Mouse (Mus musculus) forelimb bud, embryonic 11.5 days (tissue): Measurements from ENCODE around the gene Mrpl1.

Experiments used
- DNase-seq: peaks from one replicate; pipeline ENCODE4 v3.0.0-alpha.2; 2012; ENCODE audit warnings: low read depth, low spot score

The Mrpl1 gene

DNA sequence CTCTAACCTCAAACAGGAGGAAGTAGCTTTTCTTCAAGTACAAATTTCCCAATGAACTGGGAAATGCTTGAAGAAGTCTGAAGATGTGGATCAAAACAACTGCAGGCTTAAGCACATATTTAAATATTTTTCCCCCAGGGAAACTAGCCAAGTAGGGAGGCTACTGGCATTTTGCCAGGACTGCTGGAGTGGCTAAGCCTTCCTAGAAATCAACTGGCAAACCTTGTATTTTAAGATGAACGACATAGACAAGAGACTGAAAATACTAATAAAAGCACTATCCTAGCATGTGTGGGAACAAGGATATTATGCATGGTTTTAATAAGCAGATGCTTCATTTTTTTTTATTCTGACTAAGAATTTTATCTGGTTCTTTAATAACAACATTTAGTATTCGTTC, 2.4 kb upstream of the Mrpl1 start:
- no peak for DNase-seq

DNA sequence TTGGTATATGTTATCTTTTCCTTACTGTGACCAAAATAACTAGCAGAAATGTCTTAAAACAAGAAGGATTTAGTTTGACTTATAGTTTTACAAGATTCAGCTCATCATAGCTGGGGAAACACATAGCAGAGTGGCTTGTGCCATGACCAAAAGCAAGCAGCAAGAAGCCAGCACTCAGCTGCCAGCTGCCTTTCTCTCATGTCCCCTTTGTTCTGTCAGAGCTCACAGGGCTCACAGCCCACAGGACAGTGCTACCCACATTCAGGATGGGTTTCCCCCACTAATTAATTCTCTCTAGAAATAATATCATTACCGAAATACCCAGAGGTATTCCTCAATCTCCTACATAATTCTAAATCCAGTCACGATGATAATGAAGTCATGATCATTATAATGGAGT, 1.8 kb upstream of the Mrpl1 start:
- DNase-seq, result no peak

DNA sequence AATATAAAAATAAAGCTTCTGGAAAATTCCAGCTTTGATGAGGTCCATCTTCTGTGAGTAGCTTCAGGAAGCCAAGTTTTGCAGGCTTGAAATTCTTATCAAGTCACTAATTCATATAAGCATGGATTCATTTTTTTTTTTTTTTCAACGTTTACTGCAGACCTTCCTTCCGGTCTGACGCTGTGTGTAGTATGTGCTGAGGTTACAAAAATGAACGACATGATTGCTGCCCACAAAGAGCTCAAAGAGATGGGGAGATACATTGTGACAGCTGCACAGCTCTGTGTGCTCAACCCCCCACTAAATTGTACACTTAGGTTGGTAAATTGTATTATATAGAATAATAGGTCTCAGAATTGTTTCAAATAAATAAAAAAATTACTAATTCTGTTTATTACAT, 750 bp upstream of the Mrpl1 start:
- no peak for DNase-seq

DNA sequence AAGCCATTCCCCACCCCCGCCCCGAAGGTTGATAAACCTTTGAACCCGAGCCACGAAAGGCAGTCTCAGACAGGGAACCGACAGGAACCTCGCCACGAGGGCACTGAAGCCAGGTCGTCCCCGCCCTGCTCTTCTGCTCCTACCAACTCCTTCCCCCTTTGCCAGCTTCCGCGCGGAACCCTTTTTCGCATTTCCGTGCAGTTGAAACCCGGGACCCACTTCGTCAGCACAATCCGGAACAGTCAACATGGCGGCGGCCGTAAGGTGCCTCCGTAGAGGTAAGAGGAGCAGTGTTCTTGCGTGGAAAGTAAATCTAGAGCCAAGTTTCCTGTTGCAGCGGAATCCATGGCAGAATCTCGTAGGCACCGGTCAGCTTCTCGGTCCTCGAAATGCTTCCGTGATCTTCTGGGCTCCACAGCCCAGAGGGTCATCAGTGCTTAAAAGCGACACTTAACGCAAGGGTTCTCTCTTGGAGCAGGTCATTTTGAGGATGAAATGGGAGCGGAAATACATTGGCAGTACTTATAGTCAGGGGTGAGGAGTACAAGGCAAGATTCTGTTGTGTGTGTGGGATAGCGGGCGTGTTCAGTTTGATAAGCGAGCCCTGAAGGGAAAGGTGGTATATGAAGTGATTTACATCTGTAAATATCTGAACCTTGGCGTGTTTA, 757 bp downstream of the Mrpl1 start:
- peak; percentile 95 for DNase-seq

- no peak for DNase-seq
Measured at GRCm38 (mm10) chr5:96218648-96219047, 9.4 kb downstream of the Mrpl1 start.

DNA sequence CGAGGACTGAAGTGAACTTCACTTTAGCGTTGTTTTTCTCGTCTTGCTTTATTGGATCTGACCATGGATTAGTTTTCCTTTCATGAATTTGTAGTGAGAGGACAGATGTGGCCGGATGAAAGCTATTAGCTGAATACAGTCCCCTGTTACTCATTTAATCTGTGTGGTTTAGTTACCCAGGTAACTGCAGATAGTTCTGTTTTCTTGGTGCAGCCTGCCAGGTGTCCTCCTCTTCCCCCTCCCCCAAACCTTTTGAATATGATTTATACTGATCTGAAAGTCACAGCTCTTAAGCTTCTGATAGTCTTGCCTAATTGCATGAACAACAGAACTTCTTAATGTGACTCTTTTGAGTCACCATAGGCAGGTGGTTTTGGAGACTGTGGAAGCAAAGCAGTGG, 10.2 kb downstream of the Mrpl1 start:
- no peak for DNase-seq

DNA sequence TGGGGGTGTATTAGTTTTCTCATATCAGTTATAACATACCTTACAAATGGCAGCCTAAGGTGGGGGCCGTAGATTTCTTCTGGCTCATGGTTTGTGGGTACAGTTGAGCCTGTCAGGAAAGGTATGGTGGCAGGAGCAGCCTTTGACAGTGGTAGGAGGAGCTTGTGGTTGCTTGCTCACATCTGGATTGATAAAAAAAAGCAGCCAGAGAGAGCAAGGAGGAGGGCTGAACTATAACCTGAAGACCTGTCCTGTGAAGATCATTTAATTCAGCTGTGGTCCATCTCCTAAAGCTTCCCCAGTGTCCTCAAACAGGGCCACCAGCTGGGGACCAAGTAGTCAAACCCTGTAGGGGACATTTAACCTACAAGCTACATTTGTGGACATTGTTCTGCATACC, 12.0 kb downstream of the Mrpl1 start:
- DNase-seq, result no peak

GRCm38 (mm10) chr5:96221812-96222585, 12.7 kb downstream of the Mrpl1 start:
- no peak for DNase-seq

- no peak for DNase-seq
Measured at GRCm38 (mm10) chr5:96222964-96223363, 13.7 kb downstream of the Mrpl1 start.

- no peak for DNase-seq
Measured at GRCm38 (mm10) chr5:96226490-96226889, 17.2 kb downstream of the Mrpl1 start.

- no peak for DNase-seq
Measured at GRCm38 (mm10) chr5:96228967-96229366, 19.7 kb downstream of the Mrpl1 start.

- no peak for DNase-seq
Measured at GRCm38 (mm10) chr5:96238797-96239196, 29.5 kb downstream of the Mrpl1 start.

- DNase-seq, result no peak
Measured at GRCm38 (mm10) chr5:96240856-96241255, 31.6 kb downstream of the Mrpl1 start.

GRCm38 (mm10) chr5:96244511-96244910, 35.2 kb downstream of the Mrpl1 start:
- no peak for DNase-seq

DNA sequence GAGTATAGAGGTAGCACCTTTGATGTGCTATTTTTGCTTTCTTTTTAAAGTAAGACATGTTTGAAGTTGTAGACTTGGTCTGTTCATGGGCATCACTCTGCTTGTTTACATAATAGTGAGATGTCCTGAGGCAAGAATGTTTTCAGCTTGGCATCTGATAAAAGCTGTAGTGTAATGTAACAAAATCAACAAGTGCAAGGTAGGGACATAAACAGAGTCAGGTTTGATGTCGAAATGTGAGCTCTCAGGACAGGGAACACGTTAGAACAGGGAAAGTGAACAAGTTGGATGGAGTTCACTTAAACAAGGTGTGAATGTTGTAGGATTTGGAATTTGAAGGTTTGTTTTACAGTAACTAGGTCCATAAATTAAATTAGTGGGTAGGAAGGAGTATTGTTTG, 44.7 kb downstream of the Mrpl1 start:
- DNase-seq, result no peak

- no peak for DNase-seq
Measured at GRCm38 (mm10) chr5:96255166-96255565, 45.9 kb downstream of the Mrpl1 start.

DNA sequence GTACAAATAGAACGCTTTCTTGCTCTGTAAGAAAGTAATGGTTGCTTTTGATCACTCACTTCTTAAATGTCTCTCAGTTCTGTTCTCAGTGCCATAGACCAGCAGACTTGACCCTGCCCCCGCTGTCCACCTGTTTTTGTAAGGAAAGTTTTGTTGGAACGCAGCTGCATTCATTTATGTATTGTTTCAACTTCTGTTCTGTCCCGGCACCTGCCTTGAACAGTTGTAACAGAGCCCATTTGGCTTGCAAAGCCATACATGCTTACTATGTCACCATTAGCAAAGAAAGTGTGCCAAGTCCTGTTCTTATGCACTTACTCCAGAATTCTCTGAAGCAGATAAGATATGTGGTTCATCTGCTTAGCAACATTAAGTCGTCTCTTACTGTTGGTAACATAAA, 48.9 kb downstream of the Mrpl1 start:
- DNase-seq, result peak; percentile 5

DNA sequence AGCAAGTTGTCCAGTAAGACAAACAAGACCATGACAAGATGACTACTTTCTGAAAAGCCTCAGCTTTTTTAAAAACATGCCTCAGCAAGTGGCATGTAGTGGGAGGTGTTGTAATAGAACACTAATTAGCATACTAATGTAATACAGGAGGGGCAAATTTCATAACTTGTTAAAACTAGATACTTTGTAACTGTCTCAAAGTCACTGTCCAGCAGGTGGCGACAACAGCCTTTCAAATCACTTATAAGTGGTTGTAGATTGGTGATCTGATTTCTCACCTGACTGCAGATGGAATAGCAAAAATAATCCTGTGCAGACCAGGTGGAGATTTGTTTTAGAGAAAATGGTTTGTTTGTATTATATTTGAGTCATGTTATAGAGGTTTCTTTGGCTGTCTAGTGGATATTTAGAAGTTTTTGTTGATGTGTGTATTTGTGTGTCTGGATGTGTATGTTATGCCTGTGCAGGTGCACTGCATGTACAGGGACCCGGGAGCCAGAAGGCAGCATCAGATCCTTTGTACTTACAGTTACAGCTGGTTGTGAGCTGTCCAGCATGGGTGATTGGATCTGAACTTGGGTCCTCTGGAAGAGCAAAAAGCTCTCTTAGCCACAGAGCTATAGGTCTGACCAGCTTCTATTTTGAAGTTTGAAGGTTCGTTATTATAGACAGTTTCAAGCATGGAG, 57.9 kb downstream of the Mrpl1 start:
- peak; percentile 65 for DNase-seq

GRCm38 (mm10) chr5:96271070-96271469, 61.8 kb downstream of the Mrpl1 start:
- no peak for DNase-seq

GRCm38 (mm10) chr5:96305786-96306185, 96.5 kb downstream of the Mrpl1 start:
- peak; percentile 45 for DNase-seq

- DNase-seq, result no peak
Measured at GRCm38 (mm10) chr5:96306271-96306670, 97.0 kb downstream of the Mrpl1 start.

GRCm38 (mm10) chr5:96306826-96307225, 97.5 kb downstream of the Mrpl1 start:
- DNase-seq, result no peak

- no peak for DNase-seq
Measured at GRCm38 (mm10) chr5:96308086-96308485, 98.8 kb downstream of the Mrpl1 start.
